Mouse (Mus musculus) left cerebral cortex, adult 9 months (tissue): Measurements from ENCODE around the gene Tcl1b5.

Experiments
- DNase-seq, 2 experiments: peaks; one replicate each; pipeline ENCODE4 v3.0.0; 2022; ENCODE audit warnings: low spot score in 2 of 2

Gene Tcl1b5

GRCm38 (mm10) chr12:105208441-105208840, 32.3 kb downstream of the Tcl1b5 start:
- DNase-seq, result no peak

GRCm38 (mm10) chr12:105209231-105209630, 33.1 kb downstream of the Tcl1b5 start:
- DNase-seq, result no peak

GRCm38 (mm10) chr12:105217101-105217760, 41.1 kb downstream of the Tcl1b5 start:
- no peak for DNase-seq

DNA sequence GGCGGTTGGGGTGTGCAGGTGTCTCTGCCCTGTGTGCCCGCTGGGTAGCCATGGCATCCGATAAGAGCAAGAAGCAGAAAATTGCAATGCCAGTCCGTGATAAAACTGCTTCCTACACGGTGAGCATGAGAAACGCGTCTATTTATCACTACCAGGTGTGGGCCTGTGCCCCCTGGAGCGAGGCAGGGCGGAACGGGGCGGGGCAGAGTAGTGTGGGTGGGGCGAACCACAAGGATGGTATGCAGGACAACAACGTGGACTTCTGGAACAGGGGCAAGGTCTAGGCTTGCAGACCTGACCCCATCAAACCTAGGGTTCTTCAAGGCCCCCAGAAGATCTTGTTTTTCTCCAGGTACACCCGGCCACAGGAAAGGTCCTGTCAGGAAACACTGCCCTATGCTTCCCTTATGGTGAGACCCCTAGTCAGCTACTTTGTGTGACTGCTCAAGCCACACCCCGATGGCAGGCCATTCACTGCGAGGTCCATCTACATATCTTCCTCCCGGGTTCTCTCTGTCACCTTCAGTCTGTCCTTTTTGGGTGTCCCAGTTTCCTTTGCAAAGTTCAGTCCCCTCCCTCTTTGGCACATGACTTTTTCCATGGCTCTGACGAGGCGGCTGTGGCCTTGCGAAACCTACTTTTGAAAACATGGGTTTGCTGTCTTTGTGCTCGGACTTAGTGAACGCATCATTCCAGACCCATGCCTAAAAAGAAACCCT, 46.6 kb downstream of the Tcl1b5 start, which contains the start of gene Tcl1:
Tcl1 (minus strand) TSS at position 193 of the 719 bp plus-strand sequence.
- no peak for DNase-seq

DNA sequence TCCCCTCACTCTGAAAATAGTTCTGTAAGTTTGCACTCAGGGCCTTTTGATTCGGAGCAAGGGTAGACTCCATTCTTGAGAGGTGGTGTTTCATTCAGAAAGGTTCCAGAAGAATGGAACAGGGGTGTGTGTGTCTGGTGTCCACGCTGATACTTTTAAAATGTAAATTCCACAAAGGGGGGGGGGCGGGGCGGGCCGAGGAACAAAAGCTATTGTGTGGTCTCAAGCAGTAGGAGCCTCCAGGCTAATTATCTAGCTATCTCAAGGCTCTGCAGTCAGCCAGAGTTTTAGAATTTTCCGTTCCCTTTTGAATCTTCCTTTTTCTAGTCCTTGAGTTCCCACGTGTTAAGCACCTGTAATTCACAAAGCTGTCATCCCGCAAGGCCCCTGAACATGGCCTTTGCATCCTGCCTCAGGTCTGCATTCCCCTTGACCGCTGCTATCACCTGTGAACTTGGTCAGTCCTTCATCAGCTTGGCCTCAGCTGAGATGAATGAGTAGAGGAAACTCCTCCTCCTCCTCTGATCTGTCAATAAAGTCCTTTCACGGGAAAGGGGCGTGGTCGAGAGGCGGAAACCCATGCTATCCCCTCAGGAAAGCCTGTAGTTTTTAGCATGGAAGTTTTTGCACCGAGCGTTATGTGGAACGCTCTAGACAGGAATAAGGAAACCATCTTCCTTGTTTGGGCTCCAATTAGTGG, 48.6 kb downstream of the Tcl1b5 start:
- no peak for DNase-seq
